Mouse (Mus musculus) lung, embryonic 15.5 days (tissue): ENCODE measurements around the gene Aco2. TPM values are rescaled to one million over a fixed set of nuclear protein-coding genes. Genes with fewer than 3 reads are reported as not detected.

ENCODE experiments used
- ATAC-seq: fragments of 200-750 bp; cut with Nextera tagmentation; 2 replicates; pipeline ENCODE4 v1.8.0; 2017; ENCODE audit warnings: moderate number of reproducible peaks, borderline replicate concordance; ENCODE audit not compliant: low FRiP score, low TSS enrichment; ENCODE audit errors: extremely low read depth
- H3K27ac ChIP-seq: fragments of 300-500 bp; sonication (generic); 2 replicates; pipeline ENCODE4 v1.5.1; 2015; ENCODE audit warnings: moderate library complexity, mild to moderate bottlenecking, inconsistent platforms
- H3K27me3 ChIP-seq: fragments of 300-500 bp; sonication (generic); 2 replicates; pipeline ENCODE4 v1.6.1; 2015; ENCODE audit warnings: inconsistent platforms
- H3K36me3 ChIP-seq: fragments of 300-500 bp; sonication (generic); 2 replicates; pipeline ENCODE4 v1.6.1; 2015; ENCODE audit warnings: inconsistent platforms
- H3K4me1 ChIP-seq: fragments of 300-500 bp; sonication (generic); 2 replicates; pipeline ENCODE4 v1.6.1; 2015; ENCODE audit warnings: inconsistent platforms
- H3K4me2 ChIP-seq: fragments of 300-500 bp; sonication (generic); 2 replicates; pipeline ENCODE4 v1.6.1; 2015; ENCODE audit warnings: inconsistent platforms, mild to moderate bottlenecking, moderate library complexity
- H3K4me3 ChIP-seq: fragments of 300-500 bp; sonication (generic); 2 replicates; pipeline ENCODE4 v1.5.1; 2015; ENCODE audit warnings: mild to moderate bottlenecking, inconsistent platforms
- H3K9ac ChIP-seq: fragments of 300-500 bp; sonication (generic); 2 replicates; pipeline ENCODE4 v1.6.1; 2015; ENCODE audit warnings: inconsistent platforms
- H3K9me3 ChIP-seq: fragments of 300-500 bp; sonication (generic); 2 replicates; pipeline ENCODE4 v1.6.1; 2016; ENCODE audit warnings: inconsistent platforms
- WGBS: fragments of 180-500 bp; shearing (Covaris S2); methylation state at CpG from one replicate; pipeline ENCODE4 v1.1.7; 2015; 5-methylcytosine and 5-hydroxymethylcytosine counted together
- polyA plus RNA-seq: library from polyadenylated mRNA; unstranded; fragments of >200 nt; fragmentation: Nextera tagmentation; extraction: Ambion mirVana; gene quantifications from 2 replicates; pipeline ENCODE4 v1.2.1, GENCODE M21; 2015

Gene Aco2
- polyA plus RNA-seq, 1 experiment from 2014 or later: 173 TPM

GRCm38 (mm10) chr15:81932951-81933470, 60.9 kb downstream of the Aco2 start:
- Histone ChIP-seq H3K27me3 (peaks cover 6% of the 10 kb centered on the region; the same call in 1 of the 2 replicates), H3K36me3 (no peaks in the 10 kb centered on the region), H3K4me2 (no peak overlapping the region), H3K9me3 (no peaks in the 10 kb centered on the region), H3K9ac (no peak overlapping the region), H3K27ac (no peak overlapping the region), H3K4me3 (no peak overlapping the region), H3K4me1 (peaks cover 22% of the 10 kb centered on the region)
- no peak for ATAC-seq
- WGBS: 20% methylated on average over 12 of the region's 12 CpGs

- 82% methylated on average over 1 of the region's 1 CpGs for WGBS
- no peak for ATAC-seq
- H3K4me1 ChIP-seq: peaks cover 25% of the 10 kb centered on the region
Measured at GRCm38 (mm10) chr15:81933986-81934385, 61.9 kb downstream of the Aco2 start.

GRCm38 (mm10) chr15:81935869-81936637, 63.9 kb downstream of the Aco2 start:
- no peak overlapping the region for H3K9ac ChIP-seq
- peak overlapping the region; percentile 72 for H3K27ac ChIP-seq
- peaks cover 7% of the 10 kb centered on the region; the same call in 1 of the 2 replicates for H3K27me3 ChIP-seq
- no peaks in the 10 kb centered on the region for H3K36me3 ChIP-seq
- peaks cover 25% of the 10 kb centered on the region for H3K4me1 ChIP-seq
- H3K4me2 ChIP-seq: peak overlapping the region; percentile 61
- peak; percentile 34; the same call in 1 of the 2 replicates for ATAC-seq
- 47% methylated on average over 7 of the region's 7 CpGs for WGBS
- H3K9me3 ChIP-seq: no peaks in the 10 kb centered on the region
- H3K4me3 ChIP-seq: peak overlapping the region; percentile 39

More at GRCm38 (mm10) chr15:81933986-81934385, 61.9 kb downstream of the Aco2 start:
- no peak overlapping the region for H3K4me3 ChIP-seq
- no peak overlapping the region for H3K27ac ChIP-seq
- H3K36me3 ChIP-seq: no peaks in the 10 kb centered on the region
- no peak overlapping the region for H3K4me2 ChIP-seq
- H3K9ac ChIP-seq: no peak overlapping the region
- H3K27me3 ChIP-seq: peaks cover 7% of the 10 kb centered on the region; the same call in 1 of the 2 replicates
- no peaks in the 10 kb centered on the region for H3K9me3 ChIP-seq

- Histone ChIP-seq H3K4me2 (peak within 1 kb of the TSS; percentile 61), H3K9me3 (no peaks in the 10 kb centered on the region), H3K27me3 (peaks cover 7% of the 10 kb centered on the region; the same call in 1 of the 2 replicates), H3K36me3 (no peaks in the 10 kb centered on the region), H3K4me3 (peak within 1 kb of the TSS; percentile 39), H3K4me1 (peaks cover 25% of the 10 kb centered on the region), H3K9ac (peak within 1 kb of the TSS; percentile 17), H3K27ac (peak within 1 kb of the TSS; percentile 72)
- peak; percentile 55; the same call in 1 of the 2 replicates for ATAC-seq
- WGBS: 1% methylated on average over 10 of the region's 12 CpGs
Measured at GRCm38 (mm10) chr15:81936679-81937078, 64.6 kb downstream of the Aco2 start, which contains the start of gene Csdc2. Gene Csdc2, plus strand, starts transcription at chr15:81936759.

DNA sequence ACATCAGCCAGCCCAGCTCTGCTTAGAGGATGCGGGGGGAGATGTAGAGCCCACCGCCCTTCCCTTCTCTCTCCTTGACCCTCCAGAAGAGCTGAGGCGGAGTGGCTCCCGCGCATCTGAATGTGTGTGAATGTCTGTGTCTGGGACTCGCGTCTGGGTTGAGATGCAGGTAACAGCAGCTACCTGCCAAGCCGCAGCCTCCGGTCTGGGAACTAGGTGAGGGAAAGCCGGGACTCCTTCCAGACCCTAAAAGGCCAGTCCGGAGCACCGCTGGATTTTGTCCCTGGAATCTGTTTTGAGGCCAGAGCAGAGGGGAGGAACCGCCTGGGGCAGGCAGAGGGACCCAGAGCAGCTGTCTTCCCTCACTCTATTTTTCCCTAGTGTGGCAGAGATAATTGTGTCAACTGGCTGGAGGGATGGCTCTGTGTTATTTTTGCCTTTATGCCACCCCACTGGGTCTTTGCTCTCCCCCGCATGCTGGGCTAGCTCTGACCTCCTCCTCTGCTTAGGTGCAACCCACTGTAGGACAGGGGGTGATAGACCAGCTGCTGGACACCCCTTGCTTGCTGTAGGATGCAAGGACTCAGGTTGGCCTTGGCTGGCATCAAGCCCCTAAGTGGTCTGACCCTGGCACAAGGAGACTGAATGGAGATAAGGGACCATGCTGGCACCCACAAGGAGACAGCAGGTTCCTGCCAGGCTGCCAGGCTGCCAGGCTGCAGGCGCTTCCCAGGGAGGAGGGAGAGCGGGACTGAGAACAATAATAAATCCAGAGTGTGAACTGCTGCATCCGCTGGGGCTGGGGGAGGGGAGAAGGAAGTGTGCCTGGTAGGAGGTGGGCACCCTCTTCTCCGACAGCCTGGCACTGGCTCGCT, 65.2 kb downstream of the Aco2 start:
- WGBS: 7% methylated on average over 19 of the region's 19 CpGs
- Histone ChIP-seq H3K9me3 (no peaks in the 10 kb centered on the region), H3K27ac (peak overlapping the region; percentile 72), H3K4me3 (peak overlapping the region; percentile 39), H3K9ac (peak overlapping the region; percentile 17), H3K27me3 (peaks cover 7% of the 10 kb centered on the region; the same call in 1 of the 2 replicates), H3K36me3 (no peaks in the 10 kb centered on the region), H3K4me2 (peak overlapping the region; percentile 61), H3K4me1 (peaks cover 25% of the 10 kb centered on the region)
- ATAC-seq: peak; percentile 25; the same call in 1 of the 2 replicates

- no peak for ATAC-seq
- 32% methylated on average over 2 of the region's 2 CpGs for WGBS
- H3K9me3 ChIP-seq: no peaks in the 10 kb centered on the region
- no peaks in the 10 kb centered on the region for H3K36me3 ChIP-seq
- H3K4me2 ChIP-seq: no peak overlapping the region
- H3K4me1 ChIP-seq: peaks cover 25% of the 10 kb centered on the region
- H3K27ac ChIP-seq: no peak overlapping the region
- no peak overlapping the region for H3K4me3 ChIP-seq
- H3K27me3 ChIP-seq: peaks cover 7% of the 10 kb centered on the region; the same call in 1 of the 2 replicates
- H3K9ac ChIP-seq: no peak overlapping the region
Measured at GRCm38 (mm10) chr15:81938246-81938645, 66.1 kb downstream of the Aco2 start.

- no peaks in the 10 kb centered on the region for H3K36me3 ChIP-seq
- H3K9me3 ChIP-seq: no peaks in the 10 kb centered on the region
- peaks cover 7% of the 10 kb centered on the region; the same call in 1 of the 2 replicates for H3K27me3 ChIP-seq
- H3K4me3 ChIP-seq: no peak overlapping the region
- peaks cover 25% of the 10 kb centered on the region for H3K4me1 ChIP-seq
- H3K4me2 ChIP-seq: no peak overlapping the region
- ATAC-seq: no peak
- H3K9ac ChIP-seq: no peak overlapping the region
- 84% methylated on average over 10 of the region's 10 CpGs for WGBS
- H3K27ac ChIP-seq: no peak overlapping the region
Measured at GRCm38 (mm10) chr15:81939157-81939715, 67.1 kb downstream of the Aco2 start.

DNA sequence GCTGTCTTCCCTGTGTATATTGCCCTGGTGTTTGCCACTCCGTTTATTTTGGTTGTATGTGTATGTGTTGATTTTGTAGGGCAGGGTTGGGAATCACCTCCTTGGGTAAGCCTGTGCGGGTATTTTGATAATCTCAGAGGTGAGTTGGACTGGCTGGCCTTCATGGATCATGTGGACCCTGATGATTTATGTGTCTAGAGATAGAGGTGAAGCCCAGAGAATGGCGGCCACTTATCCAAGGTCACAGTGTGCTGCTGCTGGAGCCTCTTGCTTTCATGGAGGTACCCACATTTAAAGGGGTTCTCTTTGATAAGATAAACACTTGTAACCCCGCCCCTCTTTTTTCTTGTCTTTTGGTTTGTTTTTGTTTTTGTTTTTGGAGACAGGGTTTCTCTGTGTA, 67.7 kb downstream of the Aco2 start:
- no peak overlapping the region for H3K4me2 ChIP-seq
- H3K36me3 ChIP-seq: no peaks in the 10 kb centered on the region
- H3K27me3 ChIP-seq: peaks cover 7% of the 10 kb centered on the region; the same call in 1 of the 2 replicates
- no peak overlapping the region for H3K9ac ChIP-seq
- peaks cover 25% of the 10 kb centered on the region for H3K4me1 ChIP-seq
- no peak overlapping the region for H3K27ac ChIP-seq
- WGBS: 76% methylated on average over 4 of the region's 4 CpGs
- H3K9me3 ChIP-seq: no peaks in the 10 kb centered on the region
- ATAC-seq: no peak
- no peak overlapping the region for H3K4me3 ChIP-seq

DNA sequence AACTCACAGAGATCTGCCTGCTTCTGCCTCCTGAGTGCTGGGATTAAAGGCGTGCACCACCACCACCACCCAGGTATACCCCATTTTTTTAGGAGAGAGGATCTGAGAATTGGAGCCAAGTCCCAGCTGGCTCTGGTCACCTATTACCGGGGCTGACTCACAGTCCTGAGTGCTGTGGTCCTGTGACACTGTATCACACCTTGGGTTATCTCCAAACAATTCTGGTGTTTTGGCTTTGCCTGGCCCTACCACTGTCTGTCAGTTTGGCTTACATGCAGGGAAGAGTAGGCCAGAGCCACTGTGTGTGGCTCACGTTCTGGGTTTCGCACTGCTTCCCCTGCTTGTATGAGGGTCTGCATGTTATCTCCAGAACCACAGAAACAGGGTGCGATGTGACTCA, 68.1 kb downstream of the Aco2 start:
- Histone ChIP-seq H3K4me1 (peaks cover 25% of the 10 kb centered on the region), H3K9me3 (no peaks in the 10 kb centered on the region), H3K36me3 (no peaks in the 10 kb centered on the region), H3K27ac (no peak overlapping the region), H3K9ac (no peak overlapping the region), H3K27me3 (peaks cover 7% of the 10 kb centered on the region; the same call in 1 of the 2 replicates), H3K4me3 (no peak overlapping the region), H3K4me2 (no peak overlapping the region)
- no peak for ATAC-seq
- 86% methylated on average over 5 of the region's 5 CpGs for WGBS

- Histone ChIP-seq H3K4me3 (no peak overlapping the region), H3K9me3 (no peaks in the 10 kb centered on the region), H3K4me2 (no peak overlapping the region), H3K36me3 (no peaks in the 10 kb centered on the region), H3K4me1 (peaks cover 22% of the 10 kb centered on the region), H3K9ac (no peak overlapping the region), H3K27me3 (peaks cover 7% of the 10 kb centered on the region; the same call in 1 of the 2 replicates), H3K27ac (no peak overlapping the region)
- no peak for ATAC-seq
- 87% methylated on average over 2 of the region's 2 CpGs for WGBS
Measured at GRCm38 (mm10) chr15:81941010-81941409, 68.9 kb downstream of the Aco2 start.

DNA sequence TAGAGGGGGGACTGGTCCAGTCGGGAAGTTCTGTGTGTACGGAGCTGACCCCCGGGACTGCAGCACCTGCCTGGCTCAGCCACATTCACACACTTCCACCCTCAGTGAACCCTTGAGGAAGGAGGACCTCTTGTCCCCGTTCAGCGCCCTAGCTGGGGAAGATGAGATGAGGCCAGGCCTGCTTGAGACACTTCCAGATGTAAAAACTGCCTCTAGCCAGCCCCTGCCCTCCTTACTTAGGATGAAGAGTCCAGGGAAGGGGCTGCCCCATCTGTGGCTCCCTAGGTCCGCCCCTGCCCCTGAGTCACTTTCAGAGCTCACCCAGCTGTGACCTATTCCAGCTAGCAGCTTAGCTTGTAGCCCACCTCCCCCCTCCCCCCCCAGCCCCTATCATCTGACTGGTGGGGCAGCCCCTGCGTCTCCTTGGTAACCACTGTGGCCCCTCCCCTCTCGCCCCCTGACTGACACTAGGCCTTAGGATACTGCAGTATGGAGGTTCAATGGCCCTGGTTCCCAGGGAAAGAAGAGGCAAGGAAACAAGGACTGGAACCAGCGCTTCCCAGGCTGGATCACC, 71.2 kb downstream of the Aco2 start:
- no peak overlapping the region for H3K27ac ChIP-seq
- no peak overlapping the region for H3K4me2 ChIP-seq
- H3K9ac ChIP-seq: no peak overlapping the region
- no peaks in the 10 kb centered on the region for H3K36me3 ChIP-seq
- no peak overlapping the region for H3K4me3 ChIP-seq
- H3K27me3 ChIP-seq: no peaks in the 10 kb centered on the region
- 14% methylated on average over 9 of the region's 9 CpGs for WGBS
- no peaks in the 10 kb centered on the region for H3K9me3 ChIP-seq
- ATAC-seq: no peak
- H3K4me1 ChIP-seq: no peaks in the 10 kb centered on the region; the same call in 1 of the 2 replicates
